Mouse (Mus musculus): ENCODE results near the gene Map1b.

The Map1b gene

DNA sequence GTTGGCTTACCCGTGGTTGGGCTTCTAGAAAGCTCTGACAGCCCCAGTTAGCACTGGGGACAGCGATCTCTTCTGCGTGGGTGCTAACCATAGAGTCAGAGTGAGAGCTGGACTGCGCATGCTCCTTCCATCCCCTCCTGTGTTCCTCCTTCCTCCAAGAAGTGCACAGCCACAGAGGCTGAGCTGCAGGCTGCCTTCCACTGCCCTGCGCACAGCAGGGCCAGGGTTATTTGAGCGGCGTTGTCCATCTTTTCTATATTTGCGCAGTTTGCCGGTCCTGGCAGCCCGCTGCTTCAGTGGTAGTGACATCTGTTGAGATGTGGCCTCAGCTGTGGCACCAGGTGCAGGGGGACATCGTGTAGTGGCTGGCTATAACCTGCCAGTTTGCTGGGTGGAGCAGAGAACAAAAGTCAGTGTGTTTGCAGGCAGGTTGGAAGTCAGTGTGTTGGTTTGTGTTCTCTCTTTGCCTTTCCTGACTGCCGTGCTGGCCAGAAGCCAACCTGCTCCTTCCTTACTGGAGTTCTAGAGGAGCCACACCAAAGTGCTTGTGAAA is 118.1 kb downstream of the Map1b start:
- no peak for DNase-seq

DNA sequence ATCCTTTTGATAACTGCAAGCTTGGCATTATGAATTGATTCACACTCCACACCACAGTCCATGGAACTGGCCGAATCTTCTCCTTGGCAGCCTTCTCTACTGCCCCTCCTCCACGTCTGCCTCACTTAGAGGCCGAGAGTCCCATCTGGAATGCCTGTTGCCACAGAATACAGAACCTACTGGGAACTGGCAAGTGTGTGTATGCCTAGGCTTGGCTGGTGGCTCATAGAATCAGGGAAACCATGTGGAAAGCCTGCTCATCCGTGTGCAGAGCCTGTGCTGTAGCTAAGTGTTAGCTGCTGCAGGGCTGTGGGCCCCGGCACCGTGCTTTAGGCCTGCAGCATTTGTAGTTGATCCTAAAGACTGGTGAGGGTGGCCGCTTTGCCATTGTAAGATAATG is 119.1 kb downstream of the Map1b start:
- no peak for DNase-seq

DNA sequence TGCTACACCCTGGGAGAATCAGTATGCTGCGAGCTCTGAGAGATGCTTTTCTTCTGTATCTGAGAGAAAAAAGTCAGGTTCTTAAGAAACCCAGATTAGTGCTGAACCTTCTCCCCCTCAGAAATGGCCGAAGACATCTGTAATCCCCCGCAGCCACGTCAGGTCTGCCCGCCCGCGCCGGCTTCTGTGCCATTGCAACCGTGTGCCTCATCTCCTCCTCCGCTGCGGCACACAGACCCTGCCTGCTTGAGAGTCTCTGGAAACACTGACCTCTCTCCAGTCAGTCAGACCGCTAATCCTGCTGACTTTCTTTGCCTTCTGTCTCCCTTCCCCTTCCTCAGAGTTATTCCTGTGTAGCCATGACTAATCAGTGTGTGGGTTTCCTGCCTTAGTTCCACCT is 120.8 kb downstream of the Map1b start:
- no peak for DNase-seq

DNA sequence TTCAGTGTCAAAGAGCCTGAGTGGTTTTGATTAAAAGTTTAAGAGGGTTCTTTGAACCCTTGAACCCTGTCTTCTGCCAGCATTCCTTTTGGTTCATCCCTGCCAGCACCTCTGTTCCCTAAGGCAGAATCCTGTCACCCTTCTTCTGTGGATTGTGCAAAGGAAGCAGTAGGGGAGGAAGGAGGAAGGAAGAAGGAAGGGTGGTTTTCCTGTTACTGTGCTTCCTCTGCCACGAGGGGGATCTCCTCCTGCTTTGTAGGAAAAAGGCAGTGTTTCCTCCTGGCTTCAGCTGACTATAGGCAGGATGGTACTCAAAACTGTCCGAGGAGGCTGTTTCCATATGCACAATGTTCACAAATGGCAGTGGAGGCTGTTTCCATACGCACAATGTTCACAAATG is 121.6 kb downstream of the Map1b start:
- no peak for DNase-seq

DNA sequence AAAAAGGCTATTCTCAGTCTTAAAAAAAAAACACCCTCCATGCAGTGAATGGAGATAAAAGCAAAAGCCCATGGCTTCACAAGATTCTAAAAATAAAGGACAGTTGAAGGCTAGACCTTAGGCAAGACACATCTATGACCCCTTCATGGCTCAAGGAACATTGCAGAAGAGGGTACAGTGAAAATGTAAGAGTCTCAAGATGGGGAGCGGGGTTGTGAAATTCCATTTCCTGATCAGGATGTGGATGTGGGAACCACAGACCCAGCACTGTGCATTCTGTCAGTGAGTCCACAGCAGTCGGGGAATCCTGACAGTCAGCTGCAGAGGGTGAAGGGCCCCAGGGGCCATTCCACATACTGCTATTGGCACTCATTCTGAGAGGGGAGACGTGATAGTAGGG is 123.2 kb downstream of the Map1b start:
- no peak for DNase-seq

DNA sequence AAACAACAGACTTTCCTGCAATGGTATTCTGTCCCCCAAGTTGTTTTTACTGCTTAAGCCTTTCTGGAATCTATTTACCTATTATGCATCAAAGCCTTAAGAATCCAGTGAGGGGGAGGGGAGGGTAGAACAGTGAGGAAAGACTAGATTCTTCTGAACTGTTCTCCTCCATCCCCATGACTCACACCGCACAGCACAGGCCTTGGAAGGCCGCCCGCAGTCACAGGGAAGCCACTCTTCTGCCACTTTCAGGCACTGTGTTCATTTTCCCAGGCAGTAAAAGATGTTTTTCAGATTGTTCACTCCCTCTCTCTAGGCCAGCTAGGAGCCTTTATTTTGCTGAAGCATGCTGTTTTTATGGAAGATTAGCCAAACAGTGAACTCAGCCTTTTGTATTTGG is 124.9 kb downstream of the Map1b start:
- no peak for DNase-seq

DNA sequence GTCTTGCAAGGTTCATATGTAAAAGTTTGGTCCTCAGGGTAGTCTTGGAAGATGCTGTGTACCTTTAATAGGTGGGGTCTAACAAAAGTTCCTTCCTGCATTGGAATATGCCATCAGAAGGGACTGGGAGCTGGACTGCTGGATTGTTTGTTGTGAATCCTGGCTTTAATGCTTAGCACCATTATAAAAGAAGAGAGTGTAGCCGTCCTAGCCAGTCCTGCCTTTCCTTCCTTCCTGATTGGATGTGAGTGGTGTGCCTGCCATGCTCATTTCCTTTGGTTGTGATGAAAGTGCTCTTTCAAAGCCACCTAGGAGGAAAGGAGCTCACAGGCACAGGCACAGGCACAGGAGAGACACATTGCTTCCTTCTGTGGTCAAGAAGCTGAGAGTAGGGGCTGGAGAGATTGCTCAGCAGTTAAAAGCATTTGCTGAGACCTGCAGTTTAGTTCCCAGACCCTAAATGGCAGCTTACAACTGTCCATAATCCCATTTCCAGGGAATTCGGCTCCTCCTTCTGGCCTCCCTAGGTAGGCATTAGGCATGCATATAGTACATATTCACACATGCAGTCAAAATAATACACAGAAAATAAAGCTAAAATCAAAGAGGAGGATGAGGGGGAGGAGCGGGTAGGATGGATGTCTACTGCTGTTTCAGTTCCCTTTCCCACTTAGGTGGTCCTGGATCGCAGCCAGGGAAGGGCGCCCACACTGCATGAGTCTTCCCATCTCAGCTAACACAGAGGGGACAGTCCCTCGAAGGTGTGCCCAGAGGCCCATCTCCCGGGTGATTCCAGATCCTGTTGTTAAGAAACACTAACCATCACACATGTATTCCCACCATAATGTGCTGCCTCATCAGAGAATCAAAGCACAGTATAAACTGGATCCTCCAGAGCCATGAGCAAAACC is 128.2 kb downstream of the Map1b start:
- no peak for DNase-seq

DNA sequence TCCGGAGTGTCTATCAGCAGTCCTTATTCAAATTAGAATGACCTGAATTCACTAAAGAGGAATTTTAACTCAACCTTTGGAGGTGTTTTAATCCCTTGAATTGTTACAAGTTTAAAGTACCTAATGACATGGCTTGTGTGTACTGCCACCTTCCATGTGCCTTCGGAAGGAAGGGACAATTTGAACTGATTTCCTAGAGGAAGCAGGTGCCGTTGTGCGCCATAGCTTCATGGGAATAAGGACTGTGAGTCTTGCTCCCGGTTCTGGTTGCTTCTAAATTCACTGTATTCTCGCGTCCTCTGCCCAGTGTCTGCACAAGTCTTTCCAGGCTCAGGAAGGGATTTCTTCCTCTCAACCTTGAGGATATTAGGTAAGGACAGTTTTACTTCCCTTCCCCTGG is 130.0 kb downstream of the Map1b start:
- DNase-seq, result no peak

DNA sequence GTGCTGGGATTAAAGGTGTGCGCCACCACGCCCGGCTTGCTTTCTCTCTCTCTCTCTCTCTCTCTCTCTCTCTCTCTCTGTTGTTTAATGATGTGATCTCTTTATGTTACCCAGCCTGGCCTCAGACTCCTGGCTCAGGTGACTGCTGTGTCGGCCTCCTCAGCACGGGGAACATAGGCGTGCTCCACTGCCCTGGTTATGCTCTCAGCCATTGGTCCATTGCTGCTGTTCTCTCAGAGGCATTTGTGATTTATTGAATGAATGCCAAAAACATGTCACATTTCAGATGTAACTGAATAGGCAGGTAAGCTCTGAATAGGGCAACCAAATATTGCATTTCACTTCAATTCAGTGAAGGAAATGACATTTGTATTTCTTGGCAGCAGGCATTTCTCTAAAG is 130.4 kb downstream of the Map1b start:
- DNase-seq, result no peak

DNA sequence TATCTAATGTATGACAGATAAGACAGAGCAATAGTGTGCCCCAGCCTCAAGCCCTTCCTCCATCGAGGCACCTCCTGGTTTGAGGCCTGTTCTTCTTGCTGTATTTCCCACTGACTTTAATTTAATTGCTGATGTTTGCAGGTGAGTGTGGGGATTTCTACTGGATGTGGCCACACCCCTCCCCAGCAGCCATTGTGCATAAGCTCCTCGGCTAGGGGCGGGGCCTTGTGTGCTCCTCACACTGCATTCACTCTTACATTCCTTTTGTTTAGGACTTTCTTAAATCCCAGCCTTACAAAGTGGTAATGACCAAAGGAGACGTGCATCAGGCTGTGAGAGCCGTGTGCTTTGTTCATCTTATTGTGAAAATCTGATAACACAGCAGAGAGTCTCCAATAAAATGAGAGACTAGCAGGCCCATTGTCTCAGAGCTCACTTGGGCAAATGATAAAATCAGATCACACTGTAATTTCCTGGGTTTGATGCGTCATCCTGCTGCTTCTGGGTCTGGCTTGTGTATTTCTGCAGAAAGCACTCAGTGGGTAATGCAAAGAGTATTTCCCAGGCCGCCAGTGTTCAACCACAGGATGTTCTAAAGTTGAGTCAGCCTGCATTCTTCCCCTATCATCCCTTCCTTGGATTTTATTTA is 131.7 kb downstream of the Map1b start:
- no peak for DNase-seq

DNA sequence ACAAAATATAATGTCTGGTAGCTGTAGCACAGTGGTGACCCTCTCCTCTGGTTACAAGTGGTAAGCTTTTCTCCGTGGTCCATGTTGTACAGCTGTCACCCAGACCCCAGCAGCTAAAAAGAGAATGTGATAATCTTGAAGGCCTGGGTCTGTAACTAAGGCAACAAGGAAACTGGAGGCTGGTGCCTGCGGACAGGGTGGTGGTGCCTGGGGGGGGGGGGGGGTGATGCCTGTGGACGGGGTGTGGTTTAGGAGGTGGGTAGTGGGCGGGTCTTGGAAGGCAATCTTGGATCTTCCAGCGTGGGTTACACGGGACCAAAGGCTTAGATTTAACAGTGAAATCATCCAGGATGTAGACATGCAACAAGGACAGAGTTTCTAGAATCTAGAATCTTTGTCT is 134.0 kb downstream of the Map1b start:
- DNase-seq, result no peak

DNA sequence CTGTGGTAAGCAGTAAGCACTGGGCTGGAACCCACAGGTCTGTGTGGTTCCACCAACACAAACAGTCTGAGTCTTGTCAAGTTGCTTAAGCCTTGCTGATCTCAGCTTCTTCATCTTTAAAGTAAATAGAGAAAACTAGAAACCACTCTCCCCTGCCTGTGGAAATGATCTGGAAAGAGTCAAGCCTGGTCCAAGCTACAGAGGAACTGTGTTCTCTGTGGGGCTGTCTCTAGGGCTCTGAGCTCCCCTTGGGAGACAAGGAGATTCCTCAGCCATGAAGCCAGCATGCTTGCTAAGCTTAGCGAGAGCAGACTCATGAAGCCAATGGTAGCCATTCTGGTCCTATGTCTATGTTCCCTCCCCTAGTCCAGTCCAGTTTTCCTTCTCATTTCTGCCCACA is 138.1 kb downstream of the Map1b start:
- no peak for DNase-seq

DNA sequence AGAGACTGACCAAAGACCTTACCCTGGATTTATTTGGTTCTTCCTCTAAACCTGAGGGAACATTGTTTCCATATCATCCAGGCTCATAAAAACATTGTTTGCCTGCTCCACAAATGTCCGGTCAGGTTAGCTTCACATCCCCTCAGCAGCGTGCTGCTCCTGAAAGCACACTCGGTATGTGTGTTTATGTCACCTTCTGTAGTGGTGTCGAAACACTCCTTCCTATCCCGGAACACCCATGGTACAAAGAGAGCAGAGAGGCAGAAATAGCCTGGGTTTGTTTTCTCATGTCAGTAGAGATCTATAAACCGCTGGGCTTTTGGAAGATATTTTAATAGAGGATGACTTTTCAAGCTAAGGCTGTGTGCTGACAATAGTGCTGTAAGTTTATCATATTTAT is 139.3 kb downstream of the Map1b start:
- no peak for DNase-seq

DNA sequence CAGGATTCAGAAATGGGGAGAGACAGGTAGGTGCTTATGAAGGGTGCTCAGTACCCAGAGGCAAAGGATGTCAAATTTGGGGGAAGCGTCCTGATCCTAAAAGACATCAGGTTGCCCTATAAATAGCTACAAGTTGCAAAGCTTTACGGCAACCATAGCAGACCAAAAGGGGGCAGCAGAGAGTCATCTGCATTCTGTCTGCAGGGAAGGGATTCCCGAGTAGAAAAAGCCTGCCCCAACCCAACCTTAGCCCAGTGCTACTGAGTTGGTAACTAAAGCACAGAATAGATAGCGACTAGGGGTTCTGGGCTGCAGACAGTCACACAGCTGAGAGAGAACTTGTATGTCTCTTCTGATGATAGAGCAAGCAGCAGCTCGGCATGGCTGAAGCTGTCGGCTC is 140.8 kb downstream of the Map1b start:
- peak; percentile 67 for DNase-seq

DNA sequence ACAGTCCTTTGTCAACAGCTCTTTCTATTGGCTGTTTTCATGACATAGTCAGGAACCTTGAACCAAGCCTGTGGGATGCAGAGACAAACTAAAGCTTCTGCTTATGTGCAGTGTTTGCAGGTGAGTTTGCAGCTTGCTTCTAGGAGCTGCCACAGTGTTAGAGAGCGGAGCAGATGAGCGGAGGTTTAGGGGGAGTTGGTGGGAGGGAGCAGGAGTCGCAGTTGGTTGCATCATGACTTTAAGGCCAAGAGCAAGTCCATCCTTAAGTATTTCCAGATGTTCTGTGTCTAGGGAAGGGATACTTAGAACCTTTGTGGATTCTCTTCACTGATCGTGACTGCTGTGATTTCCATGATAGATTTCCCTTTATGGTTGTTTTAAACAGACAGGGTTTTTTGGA is 142.1 kb downstream of the Map1b start:
- no peak for DNase-seq

DNA sequence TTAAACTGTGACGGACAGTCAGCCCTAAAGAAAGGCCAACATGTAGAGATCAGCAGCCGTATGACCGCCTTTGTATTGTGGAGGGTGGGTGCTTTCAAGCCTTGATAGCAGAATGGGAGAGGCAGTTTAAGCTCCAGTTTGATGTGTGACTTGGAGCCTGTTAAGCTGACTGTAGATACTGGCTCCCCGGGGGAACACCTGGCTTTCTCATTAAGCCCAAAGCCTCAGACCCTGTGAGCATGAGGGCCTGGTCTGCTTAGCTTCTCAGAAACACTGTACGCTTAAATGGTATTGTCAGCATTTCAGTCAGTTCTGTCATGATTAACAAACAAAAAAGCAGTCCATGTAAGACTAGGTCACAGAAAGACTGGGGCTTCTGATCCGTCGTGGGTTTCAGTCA is 142.7 kb downstream of the Map1b start:
- DNase-seq, result no peak
